Mouse (Mus musculus) lung, postnatal 4 days (tissue): ENCODE data around the gene Tram2.

Experiments
- DNase-seq, 2 experiments: peaks; one replicate each; pipeline ENCODE4 v3.0.0; 2021

Tram2 gene

GRCm38 (mm10) chr1:21067536-21068221, 11.3 kb downstream of the Tram2 start:
- DNase-seq = no peak

DNA sequence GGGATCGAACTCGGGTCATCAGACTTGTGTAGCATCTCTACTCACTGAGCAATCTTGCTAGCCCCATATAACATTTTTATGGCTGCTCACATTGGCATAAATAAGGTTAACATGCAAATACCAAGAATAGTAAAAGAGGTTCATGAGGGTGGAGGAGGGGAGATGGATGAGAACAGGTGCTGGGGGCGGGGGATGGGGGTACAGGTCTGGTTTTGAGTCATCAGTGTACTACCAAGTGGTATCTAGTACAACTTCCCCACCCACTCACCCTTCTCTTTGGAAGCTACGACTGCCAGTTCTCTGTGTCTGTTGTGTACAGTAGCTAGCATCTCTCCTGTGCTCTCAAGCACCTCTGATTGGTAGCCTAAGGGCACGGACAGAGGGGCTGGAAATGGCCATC, 14.9 kb downstream of the Tram2 start:
- no peak for DNase-seq

DNA sequence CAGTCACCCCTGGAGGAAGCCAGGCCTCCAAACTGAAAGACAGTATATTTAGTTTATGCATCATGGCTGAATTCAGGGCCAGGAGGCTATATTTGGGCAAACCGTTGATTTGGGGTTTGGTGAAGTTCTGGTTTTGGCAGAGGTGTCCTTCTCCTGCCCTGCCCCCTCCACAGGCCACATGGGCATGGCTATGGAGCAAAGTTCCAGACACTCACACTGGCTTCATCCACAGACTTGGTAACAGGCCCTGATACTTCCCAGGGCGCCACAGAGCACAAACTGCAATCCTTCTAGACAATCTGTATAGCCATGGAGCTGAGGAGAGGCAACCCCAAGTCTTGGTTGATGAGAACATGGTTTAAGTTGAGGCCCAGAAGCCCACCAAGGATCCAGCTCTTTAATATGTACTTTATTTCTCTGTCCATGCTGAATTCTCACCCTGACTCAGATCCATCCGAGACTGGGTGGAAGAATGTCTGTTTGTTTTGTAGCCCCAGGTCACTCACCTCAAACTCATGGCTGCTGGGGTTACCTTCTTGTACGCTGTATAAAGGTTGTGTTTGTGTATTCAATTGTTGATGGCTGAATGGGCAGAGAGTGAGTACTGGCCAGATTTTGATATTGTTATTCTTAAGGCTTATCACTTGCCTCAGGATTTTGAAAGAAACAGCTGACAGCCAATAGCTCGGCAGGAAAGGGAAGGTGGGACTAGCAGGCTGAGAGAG, 19.5 kb downstream of the Tram2 start:
- DNase-seq = no peak

- no peak for DNase-seq
Measured at GRCm38 (mm10) chr1:21053009-21053408, 26.0 kb downstream of the Tram2 start.

DNA sequence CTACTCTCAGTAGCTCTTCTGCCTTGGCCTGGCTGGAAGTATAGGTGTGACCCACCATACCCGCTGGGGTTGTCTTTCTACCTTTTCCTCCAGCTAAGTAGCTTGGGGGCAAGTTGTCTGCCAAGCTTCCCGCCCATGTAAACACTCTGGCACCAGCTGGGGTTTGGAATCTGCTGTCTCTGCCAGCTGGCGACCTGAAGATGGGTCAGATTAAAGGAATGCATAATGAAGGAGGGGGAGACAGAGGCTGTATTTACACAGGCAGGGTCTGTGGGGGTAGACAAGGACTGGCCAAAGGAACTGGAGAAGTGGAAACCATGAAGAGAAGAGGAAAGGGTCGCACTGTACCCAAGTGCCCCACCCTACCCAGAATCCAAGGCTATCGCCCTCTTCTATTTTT, 26.4 kb downstream of the Tram2 start:
- peak; percentile 51 to 73 for DNase-seq

DNA sequence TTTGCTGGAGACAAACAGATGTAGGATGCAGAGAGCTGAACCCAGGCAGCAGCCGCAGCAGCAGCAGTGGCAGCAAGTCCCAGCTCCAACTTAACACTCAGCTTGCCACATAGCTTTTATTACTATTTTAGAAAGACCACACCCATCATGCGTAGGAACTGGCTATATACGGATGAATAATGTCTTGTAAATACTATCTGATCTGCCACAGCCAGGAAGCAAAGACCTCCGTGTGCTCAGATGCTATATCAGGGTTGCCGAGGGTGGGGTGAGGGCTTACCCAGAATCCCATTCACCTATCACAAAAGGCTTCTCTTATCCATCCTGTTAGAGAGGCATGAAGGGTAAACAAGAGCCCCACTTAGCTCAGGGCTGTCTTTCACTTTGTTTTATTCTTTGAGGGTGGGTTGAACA, 26.9 kb downstream of the Tram2 start:
- DNase-seq = peak; percentile 26 to 62

DNA sequence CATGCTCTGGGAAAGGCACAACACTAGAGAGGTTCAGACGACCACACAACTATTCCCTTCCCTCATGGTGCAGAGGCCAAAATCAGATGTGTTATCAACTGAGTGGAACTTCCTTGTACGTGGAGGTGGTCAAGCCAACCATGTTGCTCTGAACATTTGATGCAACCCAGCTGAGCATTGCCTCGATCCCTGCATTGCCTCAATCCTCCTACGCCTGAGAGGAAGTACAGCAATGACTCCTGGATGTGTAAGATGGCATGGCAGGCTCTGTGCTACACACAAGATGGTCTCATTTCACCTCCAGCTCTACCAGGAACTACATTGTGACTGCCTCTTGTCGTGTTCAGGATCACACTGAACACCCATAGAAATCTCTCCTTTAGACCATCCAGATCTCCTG, 30.0 kb downstream of the Tram2 start:
- DNase-seq = peak in 1 of 2 experiments; percentile 42

DNA sequence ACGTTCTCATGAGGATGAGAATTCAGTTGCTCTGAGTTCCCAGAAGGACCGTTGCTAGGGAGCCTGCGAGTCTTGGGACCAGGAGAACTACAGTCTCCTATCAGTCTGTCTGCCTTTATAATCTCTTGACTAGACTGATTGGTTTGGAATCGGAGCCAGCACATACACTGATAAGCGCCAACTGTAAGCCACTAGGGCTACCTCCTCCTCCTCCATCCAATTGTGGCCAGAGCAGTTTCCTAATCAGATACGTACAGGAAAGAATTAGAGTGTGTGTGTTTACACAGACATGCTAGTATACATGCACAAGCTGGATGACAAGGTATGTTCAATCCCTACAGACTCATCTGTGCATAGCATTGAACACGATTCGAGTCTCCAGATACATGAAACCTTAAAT, 30.6 kb downstream of the Tram2 start:
- DNase-seq = no peak

DNA sequence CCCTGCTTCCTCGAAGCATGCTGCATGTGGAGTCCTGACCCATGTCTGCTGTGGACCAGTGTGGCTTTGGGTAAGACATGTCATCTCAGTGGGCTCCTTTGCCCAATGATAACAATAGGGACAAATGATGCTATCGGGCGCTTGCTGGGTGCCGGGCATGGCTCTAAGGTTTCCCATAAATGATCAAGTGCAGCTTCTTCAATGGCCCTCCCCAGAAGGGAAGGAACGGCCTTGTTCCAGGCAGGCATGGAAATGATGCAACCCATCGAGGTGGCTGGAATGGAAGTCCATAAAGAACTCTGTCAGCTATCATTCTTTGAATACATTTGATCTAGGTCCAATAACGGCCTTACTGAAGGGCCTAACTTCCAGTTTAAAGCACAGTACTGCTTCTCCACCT, 36.6 kb downstream of the Tram2 start:
- no peak for DNase-seq

DNA sequence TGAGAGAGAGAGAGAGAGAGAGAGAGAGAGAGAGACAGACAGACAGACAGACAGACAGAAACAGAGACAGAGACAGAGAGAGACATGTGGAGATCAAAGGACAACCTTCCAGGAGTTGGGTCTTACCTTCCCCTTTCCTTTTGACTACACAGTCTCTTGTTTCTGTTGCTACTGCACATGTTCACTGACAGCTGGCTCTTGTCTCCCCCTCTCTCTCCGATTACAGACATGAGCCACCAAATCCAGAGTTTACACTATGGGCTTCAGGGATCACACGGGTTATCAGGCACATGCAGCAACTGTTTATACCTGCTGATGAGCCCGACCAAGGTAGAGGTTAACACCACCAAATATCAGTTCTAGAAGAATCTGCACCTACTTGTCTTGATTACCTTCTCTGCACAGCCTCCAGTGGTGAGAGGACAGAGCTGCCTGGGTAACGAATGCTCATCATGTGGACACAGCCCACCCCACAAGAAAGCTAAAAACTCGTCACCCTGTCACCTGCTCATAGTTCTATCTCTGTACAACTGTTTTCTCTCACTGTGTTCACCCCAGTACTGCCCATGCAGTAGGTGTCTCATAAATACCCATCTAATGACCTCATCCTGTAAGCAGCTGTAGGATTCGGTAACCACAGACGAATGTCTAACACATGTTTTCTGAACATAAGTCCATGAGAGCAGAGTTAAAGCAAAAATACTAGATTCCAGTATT, 38.3 kb downstream of the Tram2 start:
- no peak for DNase-seq

DNA sequence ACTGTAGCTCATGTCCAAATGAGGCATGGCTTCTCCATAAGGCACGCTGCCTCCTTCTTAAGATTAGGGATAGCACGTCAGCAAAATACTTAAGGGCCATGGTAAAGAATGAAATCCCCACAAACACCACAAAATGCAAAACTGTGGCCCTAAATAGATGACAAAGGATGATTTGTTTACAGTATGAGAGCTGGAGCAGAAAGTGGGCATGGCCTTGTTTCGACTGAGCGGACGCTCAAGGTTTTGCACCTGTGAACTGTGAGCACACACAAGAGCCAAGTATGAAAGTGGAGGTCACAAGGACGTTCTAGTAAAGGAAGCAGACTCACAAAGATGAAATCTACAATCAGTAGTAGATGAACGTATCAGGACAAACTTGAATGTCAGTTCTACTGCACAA, 38.9 kb downstream of the Tram2 start:
- no peak for DNase-seq

DNA sequence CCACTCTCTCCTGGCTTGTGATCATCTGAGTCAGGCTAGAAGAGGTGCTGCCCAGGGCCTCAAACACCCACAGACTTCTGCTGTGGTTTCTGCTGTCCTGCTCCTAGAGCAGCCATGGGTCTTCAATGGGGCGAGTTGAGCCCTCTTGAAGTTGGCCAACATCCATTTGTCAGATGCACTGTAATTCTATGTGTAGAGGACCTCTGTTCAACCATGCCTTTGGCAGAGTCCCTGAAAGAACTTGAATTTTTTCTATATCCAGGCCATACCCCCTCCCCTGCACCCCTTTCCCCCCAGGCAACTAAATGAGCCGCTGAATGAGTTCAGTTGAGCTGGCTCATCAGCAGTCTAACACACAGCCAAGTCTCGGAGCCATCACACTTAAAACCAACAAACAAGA, 39.5 kb downstream of the Tram2 start:
- DNase-seq = no peak

GRCm38 (mm10) chr1:21037881-21038601, 41.0 kb downstream of the Tram2 start:
- DNase-seq = no peak

GRCm38 (mm10) chr1:21035878-21036277, 43.2 kb downstream of the Tram2 start:
- no peak for DNase-seq

DNA sequence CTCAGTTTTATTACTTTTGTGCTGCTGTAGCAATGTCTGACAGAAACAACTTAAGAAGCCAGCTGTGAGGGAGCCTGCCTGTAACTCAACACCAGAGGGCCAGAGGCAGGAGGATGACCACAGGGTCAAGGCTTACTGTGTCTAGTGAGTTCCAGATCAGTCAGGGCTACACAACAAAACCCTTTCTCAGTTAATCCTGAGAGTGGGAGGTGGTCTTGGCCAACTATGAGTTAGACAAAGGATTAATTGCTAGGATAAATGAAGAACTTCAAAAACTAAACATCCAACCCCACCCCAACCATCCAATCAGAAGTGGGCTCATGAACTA, 45.3 kb downstream of the Tram2 start:
- DNase-seq = no peak

DNA sequence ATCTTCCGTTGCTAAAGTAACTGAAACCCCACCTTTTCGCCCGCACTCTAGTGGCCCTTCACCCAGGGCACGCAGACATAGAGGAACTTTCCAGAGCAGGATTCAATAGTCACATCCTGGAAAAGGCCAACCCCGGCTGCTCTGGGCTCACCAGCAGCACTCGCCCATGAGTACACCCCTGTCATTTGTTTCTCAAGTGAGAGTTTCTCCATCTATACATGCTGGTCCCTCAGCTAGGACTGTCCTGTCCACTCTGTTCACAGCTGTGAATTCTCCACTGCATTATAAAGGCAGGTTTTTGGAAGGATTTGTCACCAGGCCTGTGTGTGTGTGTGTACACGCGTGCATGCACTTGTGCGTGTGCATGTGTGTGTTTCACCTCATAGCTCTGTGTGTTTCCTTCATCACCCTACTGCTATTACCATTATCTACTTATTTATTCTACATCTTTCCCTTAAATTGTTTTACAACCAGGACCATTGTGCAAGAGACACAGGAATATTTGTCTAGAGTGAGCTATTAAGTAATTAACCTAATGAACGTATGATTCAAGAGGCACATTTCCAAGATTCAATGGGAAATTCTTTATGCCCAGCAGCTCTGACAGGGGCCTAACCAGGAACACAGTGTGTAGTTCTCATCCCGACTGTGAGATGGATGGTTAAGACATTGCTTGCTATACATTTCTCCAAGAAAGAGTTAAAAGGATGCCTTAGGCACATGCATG, 45.8 kb downstream of the Tram2 start:
- no peak for DNase-seq

DNA sequence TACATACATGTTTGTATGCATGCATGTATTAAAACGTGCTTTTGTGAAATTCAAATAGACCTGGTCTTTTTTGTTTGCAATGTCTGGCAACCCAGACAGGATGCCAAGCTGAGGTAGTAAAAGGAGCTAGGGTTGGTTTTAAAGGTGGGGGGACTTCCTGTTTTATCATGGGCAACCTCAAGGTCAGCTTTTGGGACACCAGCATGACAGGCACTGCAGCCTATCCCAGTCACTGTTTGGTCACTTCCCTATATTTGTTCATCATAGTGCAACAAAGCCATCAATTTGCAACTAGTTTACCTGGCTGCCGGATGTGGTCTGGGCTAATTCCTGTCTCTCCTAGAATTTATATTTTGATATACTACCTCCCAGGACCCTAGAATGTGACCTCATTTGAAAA, 47.4 kb downstream of the Tram2 start:
- no peak for DNase-seq

GRCm38 (mm10) chr1:21029000-21029399, 50.0 kb downstream of the Tram2 start:
- no peak for DNase-seq

DNA sequence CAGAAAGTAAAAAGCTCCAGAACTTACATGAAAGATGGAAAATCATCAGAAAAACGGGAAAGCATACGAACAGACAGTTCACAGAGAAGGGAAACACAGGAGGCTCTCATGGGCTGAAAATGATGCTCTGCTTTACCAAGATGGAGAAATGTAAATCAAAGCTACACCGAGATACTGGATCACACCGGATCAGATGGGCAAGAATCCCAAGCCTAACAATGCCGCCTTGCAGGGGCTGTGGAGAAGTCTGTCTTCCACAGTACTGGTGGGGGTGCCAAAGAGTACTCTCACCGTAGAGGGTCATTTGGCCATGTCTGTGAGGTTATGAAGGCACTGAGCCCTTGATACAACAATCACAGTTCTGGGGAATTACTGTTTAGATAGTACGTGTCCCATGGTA, 52.5 kb downstream of the Tram2 start:
- DNase-seq = no peak

GRCm38 (mm10) chr1:21025203-21025602, 53.8 kb downstream of the Tram2 start:
- no peak for DNase-seq

- DNase-seq = no peak
Measured at GRCm38 (mm10) chr1:21023101-21023500, 55.9 kb downstream of the Tram2 start.

- DNase-seq = peak; percentile 66 to 76
Measured at GRCm38 (mm10) chr1:21014463-21014862, 64.6 kb downstream of the Tram2 start.

GRCm38 (mm10) chr1:21010282-21010800, 68.7 kb downstream of the Tram2 start:
- peak; percentile 59 to 72 for DNase-seq
